Mouse (Mus musculus) heart, adult 2 months (tissue): Measurements from ENCODE around the gene Psmd5. TPM values are rescaled to one million over a fixed set of nuclear protein-coding genes. Genes with fewer than 3 reads are reported as not detected.
A peak's percentile ranks its signal among the peaks of the same experiment; 100 is the strongest.
"Not testable (repeated sequence)": the region's sequence is repeated elsewhere in the genome, so short reads cannot be mapped to it uniquely, and the experiment has no call there.

ENCODE experiments used
- DNase-seq, 2 experiments: peaks; one replicate each; pipeline ENCODE4 v3.0.0; 2021
- H3K27ac ChIP-seq: fragments of 200-600 bp; 2 replicates; pipeline ENCODE4 v1.8.1; 2022
- H3K27me3 ChIP-seq: fragments of 200-500 bp; 2 replicates; pipeline ENCODE4 v1.6.1; 2012; ENCODE audit warnings: mild to moderate bottlenecking, low read length, inconsistent platforms, mixed read lengths; ENCODE audit not compliant: control insufficient read depth, insufficient read depth
- H3K36me3 ChIP-seq: fragments of 200-500 bp; 2 replicates; pipeline ENCODE4 v1.6.1; 2012; ENCODE audit warnings: low read length, inconsistent platforms; ENCODE audit not compliant: control insufficient read depth, insufficient read depth
- H3K4me1 ChIP-seq: fragments of 200-500 bp; 2 replicates; pipeline ENCODE4 v1.6.1; 2011; ENCODE audit warnings: low read length; ENCODE audit not compliant: control insufficient read depth, insufficient read depth
- H3K4me3 ChIP-seq: fragments of 200-600 bp; 2 replicates; pipeline ENCODE4 v1.8.1; 2022
- H3K79me2 ChIP-seq: fragments of 200-500 bp; replicated peaks from 2 replicates; pipeline ENCODE4 v1.6.1; 2012; ENCODE audit warnings: mild to moderate bottlenecking, inconsistent platforms, low read length, moderate library complexity, mixed read lengths; ENCODE audit not compliant: control insufficient read depth, insufficient read depth
- H3K9ac ChIP-seq: fragments of 200-500 bp; 2 replicates; pipeline ENCODE4 v1.6.1; 2012; ENCODE audit warnings: low read depth, mild to moderate bottlenecking, control low read depth, inconsistent platforms, low read length, mixed read lengths
- CTCF ChIP-seq: fragments of 200-600 bp; IDR thresholded peaks from 2 replicates; pipeline ENCODE4 v1.8.1; 2022; ENCODE audit warnings: antibody characterized with exemption, mild to moderate bottlenecking, moderate library complexity
- EP300 ChIP-seq: fragments of 200-500 bp; IDR thresholded peaks from 2 replicates; pipeline ENCODE4 v1.6.1; 2011; ENCODE audit warnings: low read depth, low read length, control low read depth; ENCODE audit not compliant: insufficient read depth
- POLR2A ChIP-seq: fragments of 200-500 bp; IDR thresholded peaks from 2 replicates; pipeline ENCODE4 v1.6.1; 2011; ENCODE audit warnings: mild to moderate bottlenecking, low read depth, low read length, control low read depth; ENCODE audit not compliant: insufficient read depth
- WGBS: fragments of 180-500 bp; shearing (Covaris S2); methylation state at CpG from one replicate; pipeline ENCODE4 v1.1.7; 2018; 5-methylcytosine and 5-hydroxymethylcytosine counted together
- intact Hi-C: fragments of 180-260 bp; cut with DNase I; formaldehyde crosslinking; loops from one replicate; pipeline ENCODE4 v1.15.1; 2025
- polyA plus RNA-seq: library from polyadenylated mRNA; depleted of rRNA; stranded (reverse); fragments of >200 nt; gene quantifications from 2 replicates; pipeline ENCODE4 v1.2.3, GENCODE M21; 2012
- total RNA-seq, 2 experiments: library from RNA; stranded (reverse); gene quantifications; 2 replicates each; pipeline ENCODE4 v1.2.3; 2021

Gene Psmd5
- total and polyA plus RNA-seq, 3 experiments: 8.1 to 12.9 (median 11.3) TPM

DNA sequence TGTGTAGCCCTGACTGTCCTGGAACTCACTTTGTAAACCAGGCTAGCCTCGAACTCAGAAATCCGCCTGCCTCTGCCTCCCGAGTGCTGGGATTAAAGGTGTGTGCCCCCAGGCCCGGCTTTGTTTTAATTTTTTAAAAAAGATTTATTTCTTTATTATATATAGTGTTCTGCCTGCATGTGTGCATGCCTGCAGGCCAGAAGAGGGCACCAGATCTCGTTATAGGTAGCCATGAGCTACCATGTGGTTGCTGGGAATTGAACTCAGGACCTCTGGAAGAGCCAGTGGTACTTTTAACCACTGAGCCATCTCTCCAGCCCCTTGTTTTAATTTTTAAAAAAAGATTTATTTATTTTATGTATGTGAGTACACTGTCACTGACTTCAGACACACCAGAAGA lies 34.6 kb downstream of the Psmd5 start:
- peak; percentile 52 for TF ChIP-seq CTCF
- intact Hi-C loops, H3K79me2 ChIP-seq, H3K27me3 ChIP-seq, H3K27ac ChIP-seq, H3K36me3 ChIP-seq, H3K4me1 ChIP-seq, H3K4me3 ChIP-seq, DNase-seq, H3K9ac ChIP-seq: not testable (repeated sequence)
- 78% methylated on average over 5 of the region's 5 CpGs for WGBS

DNA sequence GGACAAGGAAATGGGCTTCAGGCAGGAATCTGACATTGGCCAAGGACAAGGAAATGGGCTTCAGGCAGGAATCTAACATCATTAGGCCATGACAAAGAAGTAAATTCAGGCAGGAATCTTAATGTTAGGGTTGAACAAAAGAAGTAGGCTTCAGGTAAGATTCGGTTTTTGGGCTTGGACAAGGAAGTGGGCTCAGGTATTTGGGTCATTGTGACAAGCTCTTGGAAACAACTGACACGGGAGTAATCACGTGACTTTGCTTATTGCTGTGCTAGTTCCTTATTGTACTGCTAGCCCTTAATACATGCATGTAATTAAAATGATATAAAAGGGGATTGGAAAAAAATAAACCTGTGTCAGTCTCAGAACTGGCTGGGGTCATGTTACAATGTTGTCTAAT lies 39.1 kb downstream of the Psmd5 start:
- H3K9ac ChIP-seq: no peak overlapping the region
- TF ChIP-seq POLR2A (no peak), EP300 (no peak), CTCF (no peak)
- intact Hi-C loops: no loop called here
- H3K4me3 ChIP-seq: no peak overlapping the region
- no peaks in the 10 kb centered on the region for H3K79me2 ChIP-seq
- no peak overlapping the region for H3K27ac ChIP-seq
- no peak for DNase-seq
- H3K27me3 ChIP-seq: 0 out of 2 replicates have a peak, but pooled peaks cover 1% of the 10 kb centered on the region
- 68% methylated on average over 3 of the region's 3 CpGs for WGBS
- no peaks in the 10 kb centered on the region for H3K4me1 ChIP-seq
- no peaks in the 10 kb centered on the region for H3K36me3 ChIP-seq

DNA sequence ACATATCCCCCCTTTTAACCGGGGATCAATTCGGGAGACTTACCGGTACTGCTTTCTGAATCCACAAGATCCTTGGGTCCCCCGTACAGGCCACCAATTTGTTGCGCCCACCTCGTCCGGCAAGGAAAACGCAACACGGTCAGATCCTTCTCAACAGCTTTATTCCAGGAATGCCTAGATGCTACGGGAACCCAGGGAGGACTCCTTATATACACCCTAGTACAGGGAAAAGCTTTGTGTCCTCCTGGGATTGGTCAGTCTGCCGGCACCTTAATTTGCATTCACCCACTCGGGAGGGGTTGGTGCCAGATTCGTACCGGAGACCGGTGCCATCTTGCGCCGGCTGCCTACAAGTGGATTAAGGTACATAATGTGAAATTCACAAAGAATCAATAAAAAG lies 41.1 kb downstream of the Psmd5 start:
- no peak for DNase-seq
- TF ChIP-seq EP300 (no peak), POLR2A (no peak), CTCF (no peak)
- Histone ChIP-seq H3K27me3 (0 out of 2 replicates have a peak, but pooled peaks cover 1% of the 10 kb centered on the region), H3K36me3 (no peaks in the 10 kb centered on the region), H3K9ac (no peak overlapping the region), H3K4me3 (no peak overlapping the region), H3K27ac (no peak overlapping the region), H3K79me2 (no peaks in the 10 kb centered on the region), H3K4me1 (no peaks in the 10 kb centered on the region)
- 82% methylated on average over 17 of the region's 17 CpGs for WGBS
- intact Hi-C loops: no loop called here

DNA sequence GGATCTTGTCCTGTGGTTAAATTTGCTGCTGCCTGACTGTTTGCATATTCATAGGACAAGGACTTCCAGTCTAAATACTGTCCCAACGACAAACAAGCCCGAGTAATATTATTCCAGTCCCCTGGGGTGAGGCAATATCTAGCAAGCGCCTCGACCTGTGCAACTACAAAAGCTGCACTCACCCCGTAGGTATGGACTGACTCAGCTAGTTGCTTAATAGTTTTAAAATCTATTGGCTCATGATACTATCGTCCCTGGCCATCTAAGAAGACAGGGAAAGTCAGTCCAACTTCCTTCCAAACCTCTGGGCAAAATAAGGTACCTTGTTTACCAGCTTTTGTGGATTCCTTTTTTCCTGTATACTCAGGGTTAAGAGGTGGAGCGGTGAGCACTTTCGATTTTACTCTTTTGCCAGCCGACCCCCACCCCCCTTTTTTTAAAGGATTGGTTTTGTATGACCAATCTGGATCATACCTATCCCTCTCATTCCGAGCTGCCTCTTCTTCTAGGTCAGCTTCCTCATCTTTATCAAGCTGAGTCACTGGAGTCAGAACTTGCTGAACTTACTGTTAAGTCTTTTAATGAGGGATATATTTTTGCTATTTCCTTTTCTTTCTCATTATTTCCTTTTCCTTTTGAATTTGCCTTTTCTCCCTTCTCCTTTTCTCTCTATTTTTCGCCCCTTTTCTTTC lies 41.9 kb downstream of the Psmd5 start, which contains the start of gene Gm34653:
Gene Gm34653 (plus strand): TSS at position 242 of the 692 bp plus-strand sequence.
- H3K27ac ChIP-seq, H3K9ac ChIP-seq, H3K4me3 ChIP-seq, H3K36me3 ChIP-seq, DNase-seq, H3K79me2 ChIP-seq, intact Hi-C loops, H3K27me3 ChIP-seq, H3K4me1 ChIP-seq: not testable (repeated sequence)
- WGBS: 57% methylated on average over 11 of the region's 11 CpGs

DNA sequence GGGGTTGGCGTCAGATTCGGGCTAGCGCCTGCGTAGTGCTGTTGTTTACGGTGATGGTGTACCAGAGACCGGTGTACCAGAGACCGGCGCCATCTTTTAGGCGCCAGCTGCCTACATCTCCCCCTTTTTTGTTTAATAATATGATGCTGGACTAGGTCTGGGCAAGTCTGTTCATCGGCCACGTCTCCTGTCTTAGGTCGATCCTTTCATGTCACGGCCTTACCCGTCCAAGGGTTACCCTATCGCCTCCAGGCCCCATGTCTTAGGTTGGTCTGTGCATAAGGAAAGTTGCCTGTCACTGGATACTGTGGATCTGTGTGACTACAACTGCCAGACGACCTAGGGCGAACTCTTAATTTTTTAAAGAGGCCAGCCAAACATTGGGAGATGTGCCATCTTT lies 44.7 kb downstream of the Psmd5 start:
- intact Hi-C loops, H3K27me3 ChIP-seq, H3K9ac ChIP-seq, DNase-seq, H3K36me3 ChIP-seq, H3K4me3 ChIP-seq, H3K79me2 ChIP-seq, H3K4me1 ChIP-seq, H3K27ac ChIP-seq: not testable (repeated sequence)
- WGBS: 94% methylated on average over 17 of the region's 17 CpGs

DNA sequence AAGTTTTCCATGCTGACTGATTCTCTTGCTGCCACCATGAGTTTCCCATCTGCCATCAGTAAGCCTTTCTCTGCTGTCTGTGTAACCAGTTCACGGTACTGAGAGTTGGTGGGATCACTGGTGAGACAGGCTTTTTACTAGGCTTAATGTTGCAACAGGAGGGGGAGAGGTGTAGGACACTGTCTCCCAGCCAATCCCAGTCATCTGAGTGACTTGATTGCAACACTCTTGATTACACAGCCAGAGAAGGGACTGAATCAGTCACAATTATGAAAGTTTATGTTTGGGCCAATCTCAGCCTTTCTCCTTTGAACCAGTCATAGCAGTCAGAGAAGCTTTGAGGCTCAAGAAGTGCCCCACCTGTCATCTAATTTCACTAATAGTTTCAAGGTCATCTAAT lies 46.7 kb downstream of the Psmd5 start:
- DNase-seq: no peak
- Histone ChIP-seq H3K36me3 (peaks cover 5% of the 10 kb centered on the region), H3K27ac (no peak overlapping the region), H3K27me3 (no peaks in the 10 kb centered on the region), H3K4me3 (no peak overlapping the region), H3K79me2 (0 out of 2 replicates have a peak, but pooled peaks cover 1% of the 10 kb centered on the region), H3K4me1 (peaks cover 9% of the 10 kb centered on the region), H3K9ac (no peak overlapping the region)
- intact Hi-C loops: no loop called here
- TF ChIP-seq CTCF: no peak
- no peak for TF ChIP-seq EP300
- no peak for TF ChIP-seq POLR2A
- WGBS: 87% methylated on average over 1 of the region's 1 CpGs
